Mouse (Mus musculus): ENCODE results near the gene 4931409K22Rik.

4931409K22Rik gene

GRCm38 (mm10) chr5:24539571-24540296 is 16.9 kb downstream of the 4931409K22Rik start:
- DNase-seq: no peak

DNA sequence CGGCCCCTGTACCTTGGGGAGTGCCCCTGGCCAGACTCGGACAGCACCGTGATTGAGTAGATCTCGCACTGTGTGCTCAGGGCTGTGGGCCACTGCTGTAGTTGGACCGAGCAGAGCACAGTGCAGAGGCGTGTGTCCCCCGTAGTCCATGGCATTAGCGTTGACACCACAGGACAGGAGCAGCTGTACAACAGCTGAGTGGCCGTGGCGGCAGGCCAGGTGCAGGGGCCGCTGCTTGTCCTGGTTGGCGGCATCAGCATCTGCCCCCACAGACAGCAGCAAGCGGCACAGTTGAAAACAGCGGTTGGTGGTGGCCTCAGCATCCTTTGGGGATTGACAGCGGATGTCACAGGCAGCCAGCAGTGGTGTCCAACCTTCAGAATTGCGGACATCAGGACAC is 19.0 kb downstream of the 4931409K22Rik start:
- no peak for DNase-seq

- no peak for DNase-seq
These were observed 20.1 kb downstream of the 4931409K22Rik start for GRCm38 (mm10) chr5:24536511-24536910.

DNA sequence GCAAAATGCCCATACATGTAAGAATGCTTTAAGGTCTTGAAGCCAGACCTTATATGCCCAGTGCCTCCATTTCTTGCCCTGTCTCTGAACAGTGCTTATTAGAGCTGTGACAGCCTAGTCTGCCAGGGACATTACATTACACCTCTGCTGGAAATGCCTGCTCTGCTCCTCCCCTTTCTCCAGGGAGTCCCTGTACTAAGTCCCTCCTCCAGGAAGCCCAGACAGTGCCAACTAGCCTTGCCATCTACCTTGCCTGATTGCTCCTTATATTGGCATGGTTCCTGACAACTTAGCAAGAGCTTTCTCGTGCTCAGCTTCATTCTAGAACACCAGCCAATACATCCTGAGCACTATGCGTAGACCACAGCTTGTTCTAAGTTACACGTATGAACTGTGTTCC is 20.9 kb downstream of the 4931409K22Rik start:
- DNase-seq: no peak

DNA sequence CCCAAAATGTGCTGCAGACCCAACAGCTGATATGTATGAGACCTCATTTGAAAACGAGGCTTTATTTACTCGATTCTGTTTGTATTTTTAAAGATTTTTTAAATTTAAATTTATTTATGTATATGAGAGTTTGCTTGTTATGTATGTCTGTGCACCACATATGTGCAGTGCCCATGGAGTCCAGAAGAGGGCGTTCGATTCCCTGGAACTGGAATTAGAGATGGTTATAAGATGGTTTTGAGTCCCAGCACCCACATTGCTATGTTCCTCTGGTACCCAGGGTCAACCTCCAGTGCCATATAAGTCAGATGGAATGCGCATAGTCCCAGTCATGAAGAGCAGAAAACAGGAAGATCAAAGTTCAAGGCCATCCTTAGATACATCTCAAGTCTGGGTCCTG is 22.3 kb downstream of the 4931409K22Rik start:
- no peak for DNase-seq

GRCm38 (mm10) chr5:24533391-24533790 is 23.2 kb downstream of the 4931409K22Rik start:
- DNase-seq: no peak

- peak; percentile 95 to 96 for DNase-seq
These were observed 26.4 kb downstream of the 4931409K22Rik start for GRCm38 (mm10) chr5:24530042-24530689.

DNA sequence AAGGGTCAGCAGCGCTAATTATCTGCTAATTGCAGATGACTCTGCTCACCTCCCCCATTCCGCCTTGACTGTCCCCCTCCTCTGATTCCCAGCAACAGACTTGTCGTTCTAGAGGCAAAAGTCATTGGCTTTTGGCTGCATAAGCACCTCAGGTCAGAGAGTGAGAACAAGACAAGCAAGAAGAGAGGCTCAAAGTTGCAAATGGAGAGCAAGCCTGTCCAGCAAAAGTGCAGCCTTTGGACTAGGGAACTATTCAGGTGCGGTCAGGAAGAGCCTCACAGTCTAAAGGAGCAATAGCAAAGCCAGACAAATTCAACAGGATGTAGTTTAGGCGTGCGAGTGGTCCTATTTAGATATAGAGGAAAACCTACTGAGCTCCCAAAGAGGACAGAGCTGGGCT is 28.8 kb downstream of the 4931409K22Rik start:
- DNase-seq: no peak

DNA sequence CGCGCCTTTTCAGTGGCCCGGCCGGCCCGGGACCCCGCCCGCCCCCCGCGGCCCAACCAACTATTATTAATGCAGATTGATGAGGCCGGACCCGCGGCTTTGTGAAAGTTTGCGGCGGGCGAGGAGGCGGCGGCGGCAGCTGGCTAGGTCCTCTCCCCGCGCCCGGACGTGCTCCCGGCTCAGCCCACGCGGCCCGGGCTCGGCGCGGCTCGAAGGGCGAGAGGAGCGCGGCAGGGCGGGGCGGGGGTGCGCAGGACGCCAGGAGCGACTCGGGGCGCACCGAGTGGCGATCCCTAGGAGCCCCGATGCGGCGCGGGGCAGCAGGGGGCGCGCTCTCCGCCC is 29.7 kb downstream of the 4931409K22Rik start, which contains the start of gene Gbx1:
Gene Gbx1, minus strand, starts transcription at position 314 of the 342 bp plus-strand sequence.
- peak in 1 of 2 experiments; percentile 45 for DNase-seq

DNA sequence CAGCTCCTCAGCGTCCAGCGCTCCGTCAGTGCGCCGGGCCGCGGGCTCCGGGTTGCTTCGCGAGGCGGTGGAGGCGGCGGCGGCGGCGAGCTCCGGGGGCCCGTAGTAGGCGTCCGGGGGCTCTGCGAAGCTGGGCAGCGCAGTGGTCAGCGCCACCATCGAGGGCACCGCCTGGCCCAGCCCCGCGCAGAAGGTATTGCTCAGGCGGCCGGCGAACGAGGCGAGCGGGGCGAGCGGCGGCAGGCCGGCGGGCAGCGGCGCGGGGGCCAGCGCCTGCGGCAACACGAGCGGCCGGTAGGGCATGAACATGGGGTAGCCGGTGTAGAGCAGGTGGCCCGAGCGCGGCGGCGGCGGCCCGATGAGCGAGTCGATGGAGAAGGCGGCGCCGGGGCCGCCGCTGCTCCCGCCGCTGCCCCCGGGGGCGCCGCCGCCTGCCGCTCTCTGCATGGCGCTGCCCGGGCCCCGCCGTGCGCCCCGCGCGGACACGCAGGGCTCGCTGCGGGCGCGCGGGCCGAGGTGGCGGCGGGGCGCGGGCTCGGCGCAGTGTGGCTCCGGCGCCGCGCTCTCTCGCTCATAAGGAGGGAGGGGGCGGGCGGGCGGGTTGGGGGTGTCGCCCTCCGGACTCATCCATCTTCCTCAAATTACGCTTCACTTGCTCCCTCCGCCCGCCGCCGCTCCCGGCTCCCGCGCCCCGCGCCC is 30.3 kb downstream of the 4931409K22Rik start:
- peak in 1 of 2 experiments; percentile 40 for DNase-seq

GRCm38 (mm10) chr5:24525360-24526189 is 31.0 kb downstream of the 4931409K22Rik start:
- DNase-seq: no peak

DNA sequence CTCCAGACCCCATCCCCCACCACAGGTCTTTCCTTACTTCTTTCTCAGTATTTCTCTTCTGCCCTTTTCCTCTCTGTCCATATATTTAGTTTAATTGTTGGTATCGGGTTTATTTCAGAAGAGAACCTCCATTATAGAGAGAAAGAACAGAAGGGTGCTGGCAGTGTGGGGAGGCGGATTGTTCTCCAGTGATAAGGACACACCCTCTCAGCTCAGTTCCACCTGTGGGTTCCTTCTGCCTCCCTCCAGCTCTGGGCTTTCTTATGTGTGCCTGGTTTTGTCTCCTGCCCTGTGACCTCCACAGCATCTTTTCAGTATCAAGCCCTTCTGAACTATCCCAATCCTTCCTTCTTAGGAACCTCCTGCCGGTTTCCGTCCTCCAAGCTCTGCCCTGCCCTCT is 32.1 kb downstream of the 4931409K22Rik start:
- no peak for DNase-seq

- DNase-seq: no peak
These were observed 32.8 kb downstream of the 4931409K22Rik start for GRCm38 (mm10) chr5:24523806-24524205.

GRCm38 (mm10) chr5:24521366-24521765 is 35.2 kb downstream of the 4931409K22Rik start:
- no peak for DNase-seq

GRCm38 (mm10) chr5:24512271-24512670 is 44.3 kb downstream of the 4931409K22Rik start:
- no peak for DNase-seq

DNA sequence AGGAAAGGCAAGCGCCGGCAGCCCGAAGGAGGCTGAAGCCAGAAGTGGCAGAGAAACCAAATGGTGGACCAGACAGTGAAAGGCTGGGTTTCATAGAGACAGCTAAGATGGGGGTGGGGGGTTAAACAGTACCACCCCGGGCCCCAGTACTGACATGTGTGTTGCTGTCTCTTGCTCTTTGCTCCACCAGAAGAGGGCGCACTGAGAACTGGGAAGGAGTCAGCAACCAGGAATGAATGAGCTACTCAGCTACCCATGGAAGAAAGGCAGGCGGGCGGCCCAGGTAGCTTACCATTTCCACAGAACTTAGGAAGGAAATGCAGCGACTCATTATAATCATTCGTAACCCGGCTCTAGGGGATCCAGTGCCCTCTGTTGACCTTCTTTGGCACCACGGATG is 46.0 kb downstream of the 4931409K22Rik start:
- DNase-seq: peak in 1 of 2 experiments; percentile 58

- DNase-seq: no peak
These were observed 48.2 kb downstream of the 4931409K22Rik start for GRCm38 (mm10) chr5:24508406-24508805.

DNA sequence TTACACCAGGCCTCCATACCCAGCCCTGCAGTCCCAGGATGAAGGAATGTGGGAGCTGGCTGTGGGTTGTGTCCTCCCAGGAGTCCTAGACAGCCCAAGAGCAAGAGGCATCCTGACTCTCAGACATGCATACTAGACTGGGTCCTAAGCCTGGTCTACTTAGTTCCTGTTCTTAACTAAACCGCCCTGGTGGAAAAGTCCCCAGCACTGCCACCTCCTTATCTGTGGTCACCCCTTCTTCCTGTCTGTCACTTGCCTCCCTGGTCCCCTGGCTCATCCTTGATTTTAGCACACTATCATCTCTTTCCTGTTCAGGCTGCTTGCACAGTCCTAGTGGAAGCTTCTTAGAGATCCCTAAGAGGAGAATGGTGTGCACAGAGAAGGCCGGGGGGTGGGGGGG is 51.1 kb downstream of the 4931409K22Rik start:
- DNase-seq: no peak

DNA sequence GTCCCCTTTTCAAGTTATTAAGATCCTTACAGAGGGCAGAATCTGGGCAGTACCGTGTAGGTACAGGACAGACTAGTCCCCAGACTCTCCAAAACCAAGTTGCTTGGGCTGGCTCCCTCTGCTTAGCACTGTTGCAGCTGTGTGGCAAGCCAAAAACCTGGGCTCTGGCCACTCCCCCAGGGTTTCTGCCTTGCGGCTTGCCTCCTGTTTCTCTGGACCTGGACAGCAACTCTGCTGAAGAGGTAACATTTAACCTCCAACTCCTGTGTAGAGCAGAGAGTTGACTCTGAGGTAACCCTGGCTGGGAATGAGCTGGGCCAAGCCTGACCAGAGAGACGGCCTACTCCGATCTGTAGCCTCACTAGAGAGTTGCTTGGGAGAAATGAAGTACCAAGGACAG is 53.8 kb downstream of the 4931409K22Rik start:
- peak in 1 of 2 experiments; percentile 15 for DNase-seq

GRCm38 (mm10) chr5:24500851-24501250 is 55.8 kb downstream of the 4931409K22Rik start:
- peak in 1 of 2 experiments; percentile 67 for DNase-seq

DNA sequence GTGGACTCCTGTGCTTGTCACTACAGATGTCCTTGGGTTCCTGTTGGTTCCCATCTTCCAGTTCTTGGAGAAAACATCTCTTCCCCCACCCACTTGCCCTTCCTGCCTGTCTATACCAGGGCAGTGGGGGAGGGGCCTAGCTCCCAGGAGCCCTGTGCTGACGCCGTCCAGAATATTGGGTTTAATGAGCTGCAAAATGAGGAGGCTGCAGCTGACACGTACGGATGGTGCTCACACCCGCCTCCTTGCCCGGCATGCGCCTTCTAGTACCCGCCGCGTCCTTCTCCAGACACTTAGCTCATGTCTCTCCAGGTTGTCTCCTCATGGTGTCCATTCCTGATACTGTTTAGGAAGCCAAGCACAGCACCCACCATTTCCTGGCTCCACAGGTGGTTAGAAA is 57.5 kb downstream of the 4931409K22Rik start:
- DNase-seq: no peak

DNA sequence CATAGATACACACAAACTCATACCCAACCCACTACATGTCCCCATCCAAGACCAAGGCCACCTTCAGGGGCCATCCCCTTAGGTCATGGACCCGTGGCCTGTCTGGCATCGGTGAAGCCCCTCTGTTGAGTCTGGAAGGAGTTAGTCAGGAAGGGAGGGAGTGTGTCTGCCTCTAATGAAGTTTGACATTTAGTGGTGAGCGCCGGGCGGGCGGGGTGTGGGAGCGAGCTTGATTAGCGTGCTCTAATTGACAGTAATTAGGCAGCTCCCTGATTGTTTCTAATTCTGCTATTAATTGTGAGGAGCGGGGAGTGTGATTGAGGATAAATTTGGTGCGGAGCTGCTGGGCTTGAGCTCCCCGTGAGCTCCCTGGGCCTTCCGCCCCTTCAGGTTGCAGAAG is 59.1 kb downstream of the 4931409K22Rik start:
- no peak for DNase-seq

DNA sequence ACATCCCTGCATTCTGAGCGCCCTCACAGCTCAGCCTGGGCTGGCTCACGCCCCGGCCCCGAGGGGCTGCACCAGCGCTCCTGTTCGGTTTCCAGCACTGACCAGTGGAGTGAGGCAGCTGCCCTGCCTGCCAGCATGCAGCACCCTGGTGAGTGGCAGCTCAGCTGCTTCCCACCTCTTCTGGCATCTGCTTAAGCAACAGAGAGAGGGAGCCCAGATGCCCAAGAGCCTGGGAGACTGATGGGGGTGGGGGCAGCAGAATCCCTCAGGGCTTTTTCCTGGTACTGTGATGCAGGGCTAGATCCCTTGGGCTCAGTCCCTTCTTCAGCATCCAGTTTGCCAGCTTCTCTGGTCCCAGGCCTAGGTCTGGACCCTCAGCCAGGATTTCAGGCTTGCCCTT is 59.9 kb downstream of the 4931409K22Rik start:
- DNase-seq: peak in 1 of 2 experiments; percentile 10

All from cerebellum, postnatal 25 days (tissue).